Mouse (Mus musculus) kidney, adult 2 months (tissue): ENCODE data around the gene Frmpd2.

Source experiments
- CTCF ChIP-seq: fragments of 200-500 bp; conservative IDR thresholded peaks from 2 replicates; pipeline ENCODE4 v1.5.1; 2011; ENCODE audit warnings: low read depth, mild to moderate bottlenecking, control low read depth, low read length, moderate library complexity, mixed read lengths; ENCODE audit not compliant: insufficient read depth, insufficient read length
- POLR2A ChIP-seq: fragments of 200-500 bp; IDR thresholded peaks from one replicate; pipeline ENCODE4 v1.6.1; 2011; ENCODE audit warnings: low read depth, low read length, control low read depth

DNA sequence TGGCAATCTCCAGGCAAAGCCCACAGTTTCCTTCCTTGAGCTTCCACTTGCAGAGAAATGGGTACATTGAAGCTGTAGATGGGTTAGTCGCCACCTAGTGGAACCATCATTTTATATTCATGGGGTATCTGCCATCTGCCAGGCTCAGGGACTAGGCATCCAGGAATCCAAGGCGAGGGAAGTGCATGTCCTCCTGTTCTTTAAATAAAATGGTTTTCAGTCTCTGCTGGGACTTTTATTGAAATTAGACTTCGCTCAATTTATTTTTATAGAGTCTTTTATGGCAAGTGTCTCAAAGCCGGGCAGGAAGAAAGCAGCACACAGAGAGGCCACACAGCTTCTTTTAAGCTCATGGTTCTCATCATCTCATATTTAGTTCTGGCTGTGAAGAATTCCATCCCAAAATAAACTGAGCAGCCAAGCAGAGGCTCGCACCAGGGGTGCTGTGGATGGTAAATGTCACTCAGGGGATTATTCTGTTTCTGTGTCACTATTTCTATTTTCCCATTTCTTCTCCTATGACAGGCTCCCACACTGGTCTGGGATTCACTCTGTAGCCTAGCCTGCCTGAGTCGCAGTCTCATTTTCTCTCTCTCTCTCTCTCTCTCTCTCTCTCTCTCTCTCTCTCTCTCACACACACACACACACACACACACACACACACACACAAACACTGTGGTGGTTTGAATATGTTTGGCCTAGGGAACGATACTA, 108.4 kb downstream of the Frmpd2 start:
- TF ChIP-seq CTCF, result no peak
- TF ChIP-seq POLR2A, result no peak
